Mouse (Mus musculus) small intestine, adult 2 months (tissue): ENCODE data around the gene Uvrag. TPM values are rescaled to one million over a fixed set of nuclear protein-coding genes. Genes with fewer than 3 reads are reported as not detected.

ENCODE experiments used
- H3K27ac ChIP-seq: fragments of 200-500 bp; 2 replicates; pipeline ENCODE4 v1.5.1; 2012; ENCODE audit warnings: low read depth, low read length, control low read depth, inconsistent platforms; ENCODE audit not compliant: insufficient read depth
- H3K27me3 ChIP-seq: fragments of 200-500 bp; 2 replicates; pipeline ENCODE4 v1.6.1; 2012; ENCODE audit warnings: mild to moderate bottlenecking, moderate library complexity, low read length, inconsistent platforms; ENCODE audit not compliant: control insufficient read depth, insufficient read depth
- H3K36me3 ChIP-seq: fragments of 200-500 bp; 2 replicates; pipeline ENCODE4 v1.6.1; 2012; ENCODE audit warnings: mild to moderate bottlenecking, low read length, control low read depth, inconsistent platforms; ENCODE audit not compliant: control insufficient read depth, insufficient read depth
- H3K4me1 ChIP-seq: fragments of 200-500 bp; 2 replicates; pipeline ENCODE4 v1.6.1; 2012; ENCODE audit warnings: low read length, inconsistent platforms, mixed read lengths; ENCODE audit not compliant: control insufficient read depth, insufficient read depth, insufficient read length
- H3K4me3 ChIP-seq: fragments of 200-500 bp; 2 replicates; pipeline ENCODE4 v1.5.1; 2012; ENCODE audit warnings: low read depth, mild to moderate bottlenecking, control low read depth, inconsistent platforms, low read length, moderate library complexity
- CTCF ChIP-seq: fragments of 200-500 bp; IDR thresholded peaks from 2 replicates; pipeline ENCODE4 v1.5.1; 2012; ENCODE audit warnings: low read depth, mild to moderate bottlenecking, control low read depth, inconsistent platforms, low read length, moderate library complexity, mixed read lengths; ENCODE audit not compliant: insufficient replicate concordance, insufficient read length; ENCODE audit errors: extremely low read depth
- POLR2A ChIP-seq: fragments of 200-500 bp; IDR thresholded peaks from 2 replicates; pipeline ENCODE4 v1.6.1; 2012; ENCODE audit warnings: low read depth, mild to moderate bottlenecking, control low read depth, inconsistent platforms, low read length, moderate library complexity
- WGBS: fragments of 180-500 bp; shearing (Covaris S2); methylation state at CpG from one replicate; pipeline ENCODE4 v1.1.7; 2018; 5-methylcytosine and 5-hydroxymethylcytosine counted together
- polyA plus RNA-seq: library from polyadenylated mRNA; depleted of rRNA; stranded (reverse); fragments of >200 nt; gene quantifications from 2 replicates; pipeline ENCODE4 v1.2.3, GENCODE M21; 2012

The Uvrag gene
- polyA plus RNA-seq, 1 experiment = 28.2 TPM

DNA sequence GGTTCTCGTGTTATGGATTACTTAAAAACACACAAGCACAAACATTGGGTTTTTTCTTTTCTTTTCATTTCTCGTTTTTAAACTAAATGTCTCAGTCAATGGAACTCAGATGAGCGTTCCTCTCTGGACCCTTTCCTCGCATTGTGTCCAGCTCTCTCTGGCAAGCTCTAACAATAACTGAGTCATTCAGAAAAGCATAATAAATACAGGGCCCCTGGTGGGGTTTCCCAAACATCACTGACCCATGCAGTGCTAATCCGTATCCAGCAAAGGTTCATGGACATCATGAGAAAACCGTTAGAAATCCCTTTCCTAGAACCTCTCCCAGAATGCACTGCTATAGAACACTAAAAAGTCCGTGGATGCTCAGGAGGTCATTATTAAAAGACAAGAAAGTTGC is 156.6 kb downstream of the Uvrag start:
- H3K4me3 ChIP-seq = no peak overlapping the region
- peaks cover 2% of the 10 kb centered on the region; the same call in 1 of the 2 replicates for H3K4me1 ChIP-seq
- H3K27ac ChIP-seq = no peak overlapping the region
- H3K36me3 ChIP-seq = peaks cover 8% of the 10 kb centered on the region
- 75% methylated on average over 7 of the region's 7 CpGs for WGBS
- TF ChIP-seq POLR2A = no peak
- TF ChIP-seq CTCF = no peak
- H3K27me3 ChIP-seq = no peaks in the 10 kb centered on the region

DNA sequence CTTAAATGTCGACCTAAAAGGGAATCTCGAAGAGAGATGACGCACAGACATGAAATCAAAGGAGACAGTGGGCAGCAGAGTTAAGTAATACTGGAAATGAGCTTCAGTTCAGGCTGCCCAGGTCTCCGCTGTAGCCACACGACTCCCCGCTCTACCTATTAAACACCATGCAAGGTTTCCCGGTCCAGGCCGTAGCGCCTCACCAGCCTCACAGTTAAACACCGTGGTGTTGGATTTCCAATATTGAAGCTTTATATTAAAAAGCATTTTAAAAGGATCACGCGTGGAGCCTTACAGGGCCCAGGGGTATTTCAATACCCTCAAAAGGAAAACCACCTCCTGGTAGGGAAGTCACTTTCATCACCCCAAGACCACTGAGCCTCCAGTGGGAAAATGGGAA is 157.9 kb downstream of the Uvrag start:
- no peak overlapping the region for H3K4me3 ChIP-seq
- H3K27me3 ChIP-seq = no peaks in the 10 kb centered on the region
- WGBS = 93% methylated on average over 12 of the region's 12 CpGs
- peaks cover 11% of the 10 kb centered on the region for H3K36me3 ChIP-seq
- H3K4me1 ChIP-seq = peaks cover 2% of the 10 kb centered on the region; the same call in 1 of the 2 replicates
- no peak for TF ChIP-seq POLR2A
- no peak for TF ChIP-seq CTCF
- no peak overlapping the region for H3K27ac ChIP-seq

DNA sequence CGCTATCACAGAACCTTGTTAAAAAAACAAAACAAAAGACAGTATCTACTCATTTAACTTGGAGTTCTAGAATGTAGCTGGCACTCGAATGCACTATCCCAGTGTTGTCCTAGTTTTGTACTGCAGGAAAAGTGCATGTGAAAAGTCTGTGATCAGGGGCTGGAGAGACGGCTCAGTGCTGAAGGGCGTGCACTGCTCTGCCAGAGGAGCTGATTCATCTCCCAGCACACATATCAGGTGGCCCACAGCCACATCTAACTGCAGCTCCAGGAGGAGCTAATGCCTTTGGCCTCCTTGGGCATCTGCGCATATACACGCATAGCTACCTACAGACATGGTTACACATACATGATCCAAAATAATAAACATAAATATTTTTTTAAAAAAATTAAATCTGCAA is 159.5 kb downstream of the Uvrag start:
- Histone ChIP-seq H3K36me3 (peaks cover 11% of the 10 kb centered on the region), H3K27me3 (no peaks in the 10 kb centered on the region), H3K27ac (no peak overlapping the region), H3K4me1 (peaks cover 2% of the 10 kb centered on the region; the same call in 1 of the 2 replicates), H3K4me3 (no peak overlapping the region)
- WGBS = 90% methylated on average over 6 of the region's 6 CpGs
- TF ChIP-seq POLR2A = no peak
- TF ChIP-seq CTCF = no peak

- TF ChIP-seq CTCF = no peak
- no peak for TF ChIP-seq POLR2A
- Histone ChIP-seq H3K4me1 (peaks cover 3% of the 10 kb centered on the region; the same call in 1 of the 2 replicates), H3K4me3 (no peak overlapping the region), H3K27ac (no peak overlapping the region), H3K27me3 (no peaks in the 10 kb centered on the region), H3K36me3 (peaks cover 11% of the 10 kb centered on the region)
- 25% methylated on average over 12 of the region's 12 CpGs for WGBS
Measured at GRCm38 (mm10) chr7:98976839-98977457, 164.0 kb downstream of the Uvrag start.

GRCm38 (mm10) chr7:98974590-98974989 is 166.4 kb downstream of the Uvrag start:
- Histone ChIP-seq H3K36me3 (peaks cover 11% of the 10 kb centered on the region), H3K27ac (no peak overlapping the region), H3K27me3 (no peaks in the 10 kb centered on the region), H3K4me1 (peaks cover 3% of the 10 kb centered on the region; the same call in 1 of the 2 replicates), H3K4me3 (no peak overlapping the region)
- WGBS = 83% methylated on average over 4 of the region's 4 CpGs
- TF ChIP-seq CTCF = no peak
- no peak for TF ChIP-seq POLR2A

GRCm38 (mm10) chr7:98970721-98971120 is 170.2 kb downstream of the Uvrag start:
- WGBS = 83% methylated on average over 5 of the region's 5 CpGs
- Histone ChIP-seq H3K4me1 (no peaks in the 10 kb centered on the region), H3K27ac (no peak overlapping the region), H3K4me3 (no peak overlapping the region), H3K36me3 (no peaks in the 10 kb centered on the region), H3K27me3 (no peaks in the 10 kb centered on the region)
- TF ChIP-seq POLR2A (no peak), CTCF (no peak)

- H3K4me1 ChIP-seq = no peaks in the 10 kb centered on the region
- no peaks in the 10 kb centered on the region for H3K27me3 ChIP-seq
- WGBS = 91% methylated on average over 8 of the region's 8 CpGs
- TF ChIP-seq CTCF = no peak
- no peak for TF ChIP-seq POLR2A
- no peak overlapping the region for H3K4me3 ChIP-seq
- H3K27ac ChIP-seq = no peak overlapping the region
- H3K36me3 ChIP-seq = no peaks in the 10 kb centered on the region
Measured at GRCm38 (mm10) chr7:98968741-98969395, 172.1 kb downstream of the Uvrag start.
